Mouse (Mus musculus): ENCODE measurements around the gene Col9a2. TPM values are rescaled to one million over a fixed set of nuclear protein-coding genes. Genes with fewer than 3 reads are reported as not detected.

Gene Col9a2
- polyA plus RNA-seq, 1 experiment = not detected

GRCm38 (mm10) chr4:121016021-121016898 is 22.9 kb upstream of the Col9a2 start:
- no peaks in the 10 kb centered on the region for H3K27me3 ChIP-seq (ENCODE audit: control insufficient read depth, insufficient read depth, insufficient read length)
- TF ChIP-seq MYOD1 (IDR thresholded peaks at IDR 0.05; ENCODE audit: control insufficient read depth, insufficient read length, low read depth) = no peak
- no peak for TF ChIP-seq CTCF (IDR thresholded peaks at IDR 0.05; ENCODE audit: control insufficient read depth, insufficient read depth, insufficient read length)
- no peak for TF ChIP-seq FOSL1 (IDR thresholded peaks at IDR 0.05; ENCODE audit: insufficient read depth, low read length, poor library complexity, severe bottlenecking)
- no peak for TF ChIP-seq USF1 (IDR thresholded peaks at IDR 0.05; ENCODE audit: low read depth)
- no peak for TF ChIP-seq MYOG (IDR thresholded peaks at IDR 0.05; ENCODE audit: control insufficient read depth, extremely low read depth, insufficient read length)
- peak overlapping the region; percentile 83 for H3K4me3 ChIP-seq (ENCODE audit: insufficient read depth, poor library complexity, severe bottlenecking)
- H3ac ChIP-seq (ENCODE audit: control insufficient read depth, insufficient read length, low read depth) = peak overlapping the region; percentile 92
- no peaks in the 10 kb centered on the region for H3K36me3 ChIP-seq (ENCODE audit: control insufficient read depth, insufficient read depth)
- peaks cover 57% of the 10 kb centered on the region for H3K79me2 ChIP-seq (ENCODE audit: control insufficient read depth, insufficient read depth)
- H3K79me3 ChIP-seq (ENCODE audit: low read depth) = peaks cover 41% of the 10 kb centered on the region

GRCm38 (mm10) chr4:121016928-121017657 is 22.1 kb upstream of the Col9a2 start, which contains the start of gene Smap2:
Smap2 (minus strand) TSS chr4:121017247.
- H3K4me3 ChIP-seq (ENCODE audit: insufficient read depth, poor library complexity, severe bottlenecking) = peak within 1 kb of the TSS; percentile 83
- H3ac ChIP-seq (ENCODE audit: control insufficient read depth, insufficient read length, low read depth) = peak within 1 kb of the TSS; percentile 92
- H3K79me3 ChIP-seq (ENCODE audit: low read depth) = peaks cover 36% of the 10 kb centered on the region
- H3K36me3 ChIP-seq (ENCODE audit: control insufficient read depth, insufficient read depth) = no peaks in the 10 kb centered on the region
- peaks cover 49% of the 10 kb centered on the region for H3K79me2 ChIP-seq (ENCODE audit: control insufficient read depth, insufficient read depth)
- H3K27me3 ChIP-seq (ENCODE audit: control insufficient read depth, insufficient read depth, insufficient read length) = no peaks in the 10 kb centered on the region
- TF ChIP-seq USF1 (IDR thresholded peaks at IDR 0.05; ENCODE audit: low read depth) (no peak), CTCF (IDR thresholded peaks at IDR 0.05; ENCODE audit: control insufficient read depth, insufficient read depth, insufficient read length) (peak; percentile 93)

GRCm38 (mm10) chr4:121018250-121018649 is 20.9 kb upstream of the Col9a2 start:
- no peak for TF ChIP-seq FOSL1 (IDR thresholded peaks at IDR 0.05; ENCODE audit: insufficient read depth, low read length, poor library complexity, severe bottlenecking)
- no peak for TF ChIP-seq USF1 (IDR thresholded peaks at IDR 0.05; ENCODE audit: low read depth)
- no peak for TF ChIP-seq CEBPB (IDR thresholded peaks at IDR 0.05; ENCODE audit: low read depth)
- TF ChIP-seq MYOG (IDR thresholded peaks at IDR 0.05; ENCODE audit: control insufficient read depth, extremely low read depth, insufficient read length) = no peak
- no peak for TF ChIP-seq MAX (IDR thresholded peaks at IDR 0.05)
- no peak for TF ChIP-seq CTCF (IDR thresholded peaks at IDR 0.05; ENCODE audit: control insufficient read depth, insufficient read depth, insufficient read length)
- TF ChIP-seq MYOD1 (IDR thresholded peaks at IDR 0.05; ENCODE audit: control insufficient read depth, insufficient read length, low read depth) = no peak

GRCm38 (mm10) chr4:121020040-121020790 is 19.0 kb upstream of the Col9a2 start:
- no peak overlapping the region for H3ac ChIP-seq (ENCODE audit: control insufficient read depth, insufficient read length, low read depth)
- TF ChIP-seq MAX (IDR thresholded peaks at IDR 0.05) (no peak), FOSL1 (IDR thresholded peaks at IDR 0.05; ENCODE audit: insufficient read depth, low read length, poor library complexity, severe bottlenecking) (no peak), USF1 (IDR thresholded peaks at IDR 0.05; ENCODE audit: low read depth) (peak; percentile 45), CEBPB (IDR thresholded peaks at IDR 0.05; ENCODE audit: low read depth) (no peak), CTCF (IDR thresholded peaks at IDR 0.05; ENCODE audit: control insufficient read depth, insufficient read depth, insufficient read length) (no peak)
- H3K79me3 ChIP-seq (ENCODE audit: low read depth) = peaks cover 12% of the 10 kb centered on the region
- no peak overlapping the region for H3K4me3 ChIP-seq (ENCODE audit: insufficient read depth, poor library complexity, severe bottlenecking)
- no peaks in the 10 kb centered on the region for H3K27me3 ChIP-seq (ENCODE audit: control insufficient read depth, insufficient read depth, insufficient read length)
- H3K79me2 ChIP-seq (ENCODE audit: control insufficient read depth, insufficient read depth) = peaks cover 17% of the 10 kb centered on the region
- H3K36me3 ChIP-seq (ENCODE audit: control insufficient read depth, insufficient read depth) = no peaks in the 10 kb centered on the region

More at GRCm38 (mm10) chr4:121018250-121018649, 20.9 kb upstream of the Col9a2 start:
- Histone ChIP-seq H3K4me3 (ENCODE audit: insufficient read depth, poor library complexity, severe bottlenecking) (no peak overlapping the region), H3K27me3 (ENCODE audit: control insufficient read depth, insufficient read depth, insufficient read length) (no peaks in the 10 kb centered on the region), H3K79me3 (ENCODE audit: low read depth) (peaks cover 25% of the 10 kb centered on the region), H3K79me2 (ENCODE audit: control insufficient read depth, insufficient read depth) (peaks cover 37% of the 10 kb centered on the region), H3ac (ENCODE audit: control insufficient read depth, insufficient read length, low read depth) (no peak overlapping the region), H3K36me3 (ENCODE audit: control insufficient read depth, insufficient read depth) (no peaks in the 10 kb centered on the region)

- H3K79me3 ChIP-seq (ENCODE audit: low read depth) = no peaks in the 10 kb centered on the region
- TF ChIP-seq USF1 (IDR thresholded peaks at IDR 0.05; ENCODE audit: low read depth) = no peak
- no peak for TF ChIP-seq FOSL1 (IDR thresholded peaks at IDR 0.05; ENCODE audit: insufficient read depth, low read length, poor library complexity, severe bottlenecking)
- TF ChIP-seq MYOD1 (IDR thresholded peaks at IDR 0.05; ENCODE audit: control insufficient read depth, insufficient read length, low read depth) = no peak
- no peak for TF ChIP-seq CTCF (IDR thresholded peaks at IDR 0.05; ENCODE audit: control insufficient read depth, insufficient read depth, insufficient read length)
- H3K4me3 ChIP-seq (ENCODE audit: insufficient read depth, poor library complexity, severe bottlenecking) = no peak overlapping the region
- no peaks in the 10 kb centered on the region for H3K27me3 ChIP-seq (ENCODE audit: control insufficient read depth, insufficient read depth, insufficient read length)
- no peak overlapping the region for H3ac ChIP-seq (ENCODE audit: control insufficient read depth, insufficient read length, low read depth)
- no peaks in the 10 kb centered on the region for H3K36me3 ChIP-seq (ENCODE audit: control insufficient read depth, insufficient read depth)
- peaks cover under 1% of the 10 kb centered on the region for H3K79me2 ChIP-seq (ENCODE audit: control insufficient read depth, insufficient read depth)
These were observed 17.3 kb upstream of the Col9a2 start for GRCm38 (mm10) chr4:121021911-121022310.

All from C2C12 (cell line).